Mouse (Mus musculus) fat pad, adult 2 months (tissue): ENCODE results near the gene Nktr.

Experiments used
- DNase-seq: peaks from one replicate; pipeline ENCODE4 v3.0.0-alpha.2; 2011; ENCODE audit warnings: low read depth, low spot score; ENCODE audit errors: extremely low read depth

The Nktr gene

GRCm38 (mm10) chr9:121718792-121719318 is at the start of gene Nktr:
Gene Nktr, plus strand, starts transcription at chr9:121719169.
- peak; percentile 68 for DNase-seq

GRCm38 (mm10) chr9:121669348-121669791 is 49.6 kb upstream of the Nktr start:
- DNase-seq, result no peak

GRCm38 (mm10) chr9:121671300-121671699 is 47.7 kb upstream of the Nktr start:
- DNase-seq, result no peak

- DNase-seq, result no peak
Observed at GRCm38 (mm10) chr9:121672311-121672710, 46.7 kb upstream of the Nktr start.

GRCm38 (mm10) chr9:121673716-121674115 is 45.3 kb upstream of the Nktr start:
- no peak for DNase-seq

- no peak for DNase-seq
Observed at GRCm38 (mm10) chr9:121675011-121675410, 44.0 kb upstream of the Nktr start.

- no peak for DNase-seq
Observed at GRCm38 (mm10) chr9:121675556-121675955, 43.4 kb upstream of the Nktr start.

GRCm38 (mm10) chr9:121677069-121677468 is 41.9 kb upstream of the Nktr start:
- DNase-seq, result no peak

- no peak for DNase-seq
Observed at GRCm38 (mm10) chr9:121677476-121677875, 41.5 kb upstream of the Nktr start.

- no peak for DNase-seq
Observed at GRCm38 (mm10) chr9:121679549-121679948, 39.4 kb upstream of the Nktr start.

GRCm38 (mm10) chr9:121681191-121681590 is 37.8 kb upstream of the Nktr start:
- DNase-seq, result no peak

- no peak for DNase-seq
Observed at GRCm38 (mm10) chr9:121682037-121682680, 36.8 kb upstream of the Nktr start.

- DNase-seq, result no peak
Observed at GRCm38 (mm10) chr9:121684702-121685101, 34.3 kb upstream of the Nktr start.

- DNase-seq, result no peak
Observed at GRCm38 (mm10) chr9:121690200-121690651, 28.7 kb upstream of the Nktr start.

GRCm38 (mm10) chr9:121690734-121691133 is 28.2 kb upstream of the Nktr start:
- DNase-seq, result no peak

- DNase-seq, result no peak
Observed at GRCm38 (mm10) chr9:121694736-121695135, 24.2 kb upstream of the Nktr start.

GRCm38 (mm10) chr9:121696626-121697025 is 22.3 kb upstream of the Nktr start:
- no peak for DNase-seq

GRCm38 (mm10) chr9:121697150-121698049 is 21.6 kb upstream of the Nktr start:
- DNase-seq, result no peak

GRCm38 (mm10) chr9:121704261-121704645 is 14.7 kb upstream of the Nktr start:
- no peak for DNase-seq

- DNase-seq, result no peak
Observed at GRCm38 (mm10) chr9:121704646-121705625, 14.0 kb upstream of the Nktr start, which contains the start of gene Sec22c. Gene Sec22c, minus strand, starts transcription at chr9:121705490.
